Mouse (Mus musculus) cerebellum, adult 18-20 months (tissue): ENCODE data around the gene 9230110F15Rik.
"Not testable (repeated sequence)": the region's sequence is repeated elsewhere in the genome, so short reads cannot be mapped to it uniquely, and the experiment has no call there.

Source experiments
- DNase-seq, 2 experiments: peaks; one replicate each; pipeline ENCODE4 v3.0.0; 2021

The 9230110F15Rik gene

DNA sequence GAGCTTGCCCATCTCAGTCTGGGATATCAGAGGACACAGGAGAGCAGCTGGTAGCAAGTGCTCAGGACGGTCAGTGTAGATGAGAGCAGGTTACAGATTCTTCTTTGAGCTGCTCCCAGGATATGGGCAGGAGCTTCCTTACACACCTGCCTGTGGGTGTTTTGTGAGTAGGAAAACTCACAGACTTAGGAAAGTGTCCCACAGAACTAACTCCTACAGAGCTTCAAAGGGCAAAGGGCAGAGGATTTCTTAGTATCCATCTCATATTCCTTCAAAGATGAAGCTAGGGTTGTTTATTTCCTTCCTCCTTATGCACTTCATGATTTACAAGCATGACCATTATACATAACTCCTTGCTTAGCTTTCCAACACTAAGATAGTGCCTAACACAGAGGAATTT lies at the start of gene 9230110F15Rik:
TSS of gene 9230110F15Rik (minus strand) at position 101 of the 400 bp plus-strand sequence.
- DNase-seq: no peak

DNA sequence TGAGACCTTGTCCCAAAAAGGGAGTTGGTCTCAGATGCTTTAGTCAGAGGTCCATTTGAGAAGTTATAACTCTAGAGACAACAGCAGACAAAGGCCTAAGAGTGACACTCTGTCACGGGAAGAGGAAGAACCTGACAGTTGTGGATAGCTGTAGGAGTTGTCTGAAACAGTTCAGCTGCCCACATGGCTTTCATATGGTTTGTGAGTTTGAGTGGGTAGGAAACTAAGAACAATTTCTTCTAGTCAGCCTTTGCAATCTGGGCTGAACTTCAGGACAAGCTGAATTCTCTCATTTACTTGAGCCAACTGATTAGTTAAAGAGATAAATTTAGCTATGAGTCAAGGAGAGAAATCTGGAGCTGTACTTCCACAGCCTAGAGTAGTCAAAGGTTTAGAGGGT lies 49.2 kb upstream of the 9230110F15Rik start:
- DNase-seq: not testable (repeated sequence)

DNA sequence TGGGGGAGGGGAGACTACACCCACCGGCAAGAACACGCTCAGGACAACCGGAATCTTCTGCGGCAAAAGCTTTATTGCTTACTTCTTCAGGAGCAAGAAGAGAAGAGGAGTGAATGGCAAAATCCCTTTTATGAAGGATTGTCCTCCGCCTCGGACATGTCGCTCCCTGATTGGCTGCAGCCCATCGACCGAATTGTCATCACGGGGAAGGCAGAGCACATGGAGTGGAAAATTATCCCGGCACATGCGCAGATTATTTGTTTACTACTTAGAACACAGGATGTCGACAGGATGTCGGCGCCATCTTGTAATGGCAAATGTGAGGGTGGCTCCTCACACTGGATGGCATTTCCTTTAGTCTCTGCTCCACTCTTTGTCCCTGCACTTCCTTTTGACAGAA lies 26.1 kb downstream of the 9230110F15Rik start:
- not testable (repeated sequence) for DNase-seq

DNA sequence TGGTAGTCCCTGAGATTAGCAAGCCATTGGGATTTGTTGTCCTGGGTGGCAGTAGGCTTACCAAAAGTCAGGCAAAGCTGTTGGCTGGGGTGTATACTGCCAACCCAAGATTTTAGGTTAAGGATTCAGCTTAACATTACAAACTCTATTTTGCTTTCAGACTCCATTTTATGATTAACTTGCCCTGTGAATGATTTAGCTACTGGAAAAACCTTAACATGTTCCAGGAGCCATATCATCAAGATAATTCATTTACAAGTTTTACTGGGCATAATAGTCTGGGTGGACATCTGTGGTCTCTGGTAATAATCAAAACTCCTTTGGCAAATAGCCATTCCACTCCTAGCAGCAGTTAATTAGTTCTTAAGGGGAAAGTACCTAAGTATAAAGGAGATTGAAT lies 45.8 kb downstream of the 9230110F15Rik start:
- no peak for DNase-seq

DNA sequence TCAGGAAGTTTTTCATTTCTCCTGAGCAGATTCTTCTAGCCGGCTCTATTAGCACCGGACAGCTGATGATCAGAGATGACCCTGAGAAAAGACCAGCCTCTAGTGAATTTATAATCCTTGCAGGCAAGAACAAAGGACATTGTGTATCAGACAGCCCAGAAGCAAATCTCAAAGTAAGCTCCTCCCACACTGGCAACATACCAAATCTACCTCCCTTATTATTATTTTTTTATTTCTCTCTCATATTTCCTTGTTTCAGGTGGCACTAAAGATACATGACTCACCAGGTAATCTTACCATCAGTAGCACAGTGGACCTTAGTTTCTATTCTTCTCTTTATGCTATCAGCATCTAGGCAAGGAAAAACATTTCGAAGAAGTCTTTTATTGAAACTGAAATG lies 53.9 kb downstream of the 9230110F15Rik start, which contains the start of the genes Gm27235 and D730048I06Rik:
TSS of gene Gm27235 (minus strand) at position 101 of the 400 bp plus-strand sequence.
TSS of gene D730048I06Rik (minus strand) at position 112 of the 400 bp plus-strand sequence.
- no peak for DNase-seq
